Mouse (Mus musculus) G1E (cell line): ENCODE measurements at regions not wholly inside any gene's neighbourhood (a gene's known extent, or its start where the extent isn't known, plus 50 kb on each side); places are given as distances from the start of the nearest gene placed in this dataset.

Experiments used
- ATAC-seq: 2 replicates; pipeline ENCODE4 v1.8.0; 2016; ENCODE audit warnings: mild to moderate bottlenecking; ENCODE audit not compliant: insufficient number of reproducible peaks, poor library complexity, low FRiP score, severe bottlenecking; ENCODE audit errors: extremely low read depth
- DNase-seq: peaks from one replicate; pipeline ENCODE4 v3.0.0; 2012; ENCODE audit warnings: low spot score
- H3K27me3 ChIP-seq: 2 replicates; pipeline ENCODE4 v1.6.1; 2012; ENCODE audit warnings: mild to moderate bottlenecking, low read length, inconsistent platforms; ENCODE audit not compliant: insufficient read depth
- H3K36me3 ChIP-seq: replicated peaks from 2 replicates; pipeline ENCODE3; 2012; ENCODE audit warnings: mild to moderate bottlenecking, inconsistent platforms
- H3K4me1 ChIP-seq: 2 replicates; pipeline ENCODE4 v1.6.1; 2012; ENCODE audit warnings: low read depth, low read length, inconsistent platforms, mixed read lengths; ENCODE audit not compliant: insufficient read depth
- H3K4me3 ChIP-seq: 2 replicates; pipeline ENCODE4 v1.5.1; 2012; ENCODE audit warnings: low read depth, mild to moderate bottlenecking, inconsistent platforms, low read length, moderate library complexity, mixed read lengths
- H3K9me3 ChIP-seq: replicated peaks from 2 replicates; pipeline ENCODE4 v1.6.1; 2012; ENCODE audit warnings: inconsistent platforms
- CTCF ChIP-seq: IDR thresholded peaks from 2 replicates; pipeline ENCODE4 v1.5.1; 2012; ENCODE audit warnings: low read depth, low read length, inconsistent platforms, mixed read lengths
- GATA1 ChIP-seq: IDR thresholded peaks from 2 replicates; pipeline ENCODE4 v1.6.1; 2012; ENCODE audit warnings: borderline replicate concordance, low read length, inconsistent platforms, mixed read lengths
- GATA2 ChIP-seq: IDR thresholded peaks from 2 replicates; pipeline ENCODE4 v1.6.1; 2012; ENCODE audit warnings: low read depth, low read length, inconsistent platforms, borderline replicate concordance
- POLR2AphosphoS5 ChIP-seq: IDR thresholded peaks from 2 replicates; pipeline ENCODE4 v1.6.1; 2012; ENCODE audit warnings: low read depth, low read length, inconsistent platforms; ENCODE audit not compliant: insufficient replicate concordance
- TAL1 ChIP-seq: conservative IDR thresholded peaks from 2 replicates; pipeline ENCODE4 v1.6.1; 2012; ENCODE audit warnings: low read depth, low read length, inconsistent platforms, mixed read lengths

- TF ChIP-seq GATA2 (no peak), TAL1 (no peak), POLR2AphosphoS5 (no peak), CTCF (no peak), GATA1 (no peak)
- H3K4me1 ChIP-seq = no peaks in the 10 kb centered on the region
- ATAC-seq (no peak), DNase-seq (no peak)
- no peaks in the 10 kb centered on the region for H3K27me3 ChIP-seq
- no peak overlapping the region for H3K4me3 ChIP-seq
- no peaks in the 10 kb centered on the region for H3K36me3 ChIP-seq
- peaks cover 32% of the 10 kb centered on the region for H3K9me3 ChIP-seq
These were observed 329.8 kb upstream of the Pou3f3 start for GRCm38 (mm10) chr1:42365648-42366324.

DNA sequence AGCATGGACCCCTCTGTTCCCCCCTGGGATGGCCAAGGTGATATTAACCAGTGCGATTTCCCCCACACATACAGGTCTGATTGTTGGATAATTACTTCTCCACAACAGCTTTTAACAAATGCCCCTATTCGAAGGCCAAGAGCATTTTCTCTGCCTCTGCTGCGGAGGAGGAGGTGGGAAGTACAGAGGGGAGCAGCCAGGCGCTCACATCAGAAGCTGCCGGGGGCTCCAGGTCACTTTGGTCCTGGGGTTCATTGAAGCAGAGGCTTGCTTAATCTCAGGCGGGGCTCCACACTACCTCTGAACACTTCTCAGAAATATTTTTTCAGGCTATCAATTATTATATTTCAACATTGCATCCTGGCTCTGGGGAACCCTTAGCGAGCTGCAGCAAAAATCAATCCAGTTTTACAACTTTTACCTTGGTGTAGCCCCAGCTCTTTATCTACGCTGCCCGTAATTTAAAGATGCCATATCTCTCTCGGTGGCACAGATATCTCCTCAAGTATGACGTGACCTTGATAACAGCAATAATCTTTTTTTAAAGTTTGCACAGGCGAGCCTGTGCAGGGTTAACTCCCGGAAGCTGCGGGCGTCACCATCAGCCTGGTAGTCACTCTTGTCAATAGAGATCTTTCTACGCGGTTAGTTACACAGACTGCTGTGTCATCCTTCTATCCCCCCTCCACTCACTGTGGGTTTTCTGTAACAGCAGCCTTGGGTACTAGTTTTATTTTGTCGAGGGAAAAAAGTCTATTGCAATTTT is 307.5 kb upstream of the Pou3f3 start:
- no peak for ATAC-seq
- H3K27me3 ChIP-seq = no peaks in the 10 kb centered on the region
- no peaks in the 10 kb centered on the region for H3K36me3 ChIP-seq
- H3K4me3 ChIP-seq = no peak overlapping the region
- TF ChIP-seq POLR2AphosphoS5 = no peak
- TF ChIP-seq GATA1 = no peak
- TF ChIP-seq CTCF = no peak
- TF ChIP-seq TAL1 = no peak
- no peak for TF ChIP-seq GATA2
- no peaks in the 10 kb centered on the region for H3K4me1 ChIP-seq
- peaks cover 22% of the 10 kb centered on the region for H3K9me3 ChIP-seq
- DNase-seq = no peak

DNA sequence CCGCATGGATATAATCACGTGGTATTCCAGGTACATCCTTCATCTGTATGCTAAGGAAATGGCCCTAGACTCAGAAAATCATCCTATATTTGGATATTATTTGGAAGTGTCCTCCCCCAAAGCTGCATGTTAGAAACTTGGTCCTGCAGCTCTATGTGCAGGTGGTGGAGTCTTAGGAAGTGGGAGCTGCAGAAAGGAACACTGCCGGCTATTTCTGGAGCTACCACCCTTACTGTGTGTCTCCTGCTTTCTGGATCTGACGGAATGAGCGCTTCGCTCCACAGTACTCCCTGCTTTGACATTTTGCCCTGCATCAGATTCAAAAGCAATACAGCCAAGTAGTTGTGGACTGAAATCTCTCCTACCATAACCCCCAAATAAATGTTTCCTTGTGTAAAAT is 306.8 kb upstream of the Pou3f3 start:
- Histone ChIP-seq H3K4me3 (no peak overlapping the region), H3K27me3 (no peaks in the 10 kb centered on the region), H3K36me3 (no peaks in the 10 kb centered on the region), H3K4me1 (no peaks in the 10 kb centered on the region), H3K9me3 (peaks cover 20% of the 10 kb centered on the region)
- TF ChIP-seq CTCF = no peak
- TF ChIP-seq TAL1 = no peak
- no peak for TF ChIP-seq POLR2AphosphoS5
- no peak for TF ChIP-seq GATA1
- no peak for TF ChIP-seq GATA2
- DNase-seq = no peak
- no peak for ATAC-seq

DNA sequence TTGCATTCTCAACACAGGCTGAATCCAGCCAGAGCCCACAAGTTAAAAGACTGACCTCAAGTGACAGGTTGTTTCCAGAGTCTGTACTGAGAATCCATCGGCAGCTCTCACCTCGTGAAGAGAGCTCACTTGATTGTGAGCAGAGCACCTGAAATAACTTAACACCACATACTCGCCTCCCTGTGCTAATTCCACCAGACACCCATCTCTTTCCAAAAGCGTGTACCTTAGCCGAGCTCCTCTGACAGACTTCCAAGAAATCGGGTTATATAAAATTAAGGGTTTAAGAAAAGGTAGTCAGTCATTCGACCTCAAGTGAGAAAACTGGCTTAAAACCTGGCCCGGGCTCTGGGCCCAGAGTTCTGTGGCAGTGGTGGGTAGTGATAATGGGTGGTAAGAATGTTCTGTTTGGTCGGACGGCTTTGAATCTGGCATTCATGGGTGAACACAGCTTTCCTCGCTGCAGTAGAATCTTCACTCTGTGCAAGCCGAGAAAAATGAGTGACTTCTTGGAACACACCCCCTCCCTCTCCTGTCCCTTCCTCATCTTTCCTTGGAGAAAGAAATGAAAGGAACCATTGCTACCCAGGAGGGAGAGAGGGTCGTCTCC is 299.8 kb upstream of the Pou3f3 start:
- no peak for ATAC-seq
- H3K4me1 ChIP-seq = no peaks in the 10 kb centered on the region
- H3K27me3 ChIP-seq = no peaks in the 10 kb centered on the region
- H3K9me3 ChIP-seq = peaks cover 42% of the 10 kb centered on the region
- no peak for DNase-seq
- H3K4me3 ChIP-seq = no peak overlapping the region
- TF ChIP-seq GATA1 (no peak), GATA2 (no peak), POLR2AphosphoS5 (no peak), CTCF (no peak), TAL1 (no peak)
- H3K36me3 ChIP-seq = no peaks in the 10 kb centered on the region

DNA sequence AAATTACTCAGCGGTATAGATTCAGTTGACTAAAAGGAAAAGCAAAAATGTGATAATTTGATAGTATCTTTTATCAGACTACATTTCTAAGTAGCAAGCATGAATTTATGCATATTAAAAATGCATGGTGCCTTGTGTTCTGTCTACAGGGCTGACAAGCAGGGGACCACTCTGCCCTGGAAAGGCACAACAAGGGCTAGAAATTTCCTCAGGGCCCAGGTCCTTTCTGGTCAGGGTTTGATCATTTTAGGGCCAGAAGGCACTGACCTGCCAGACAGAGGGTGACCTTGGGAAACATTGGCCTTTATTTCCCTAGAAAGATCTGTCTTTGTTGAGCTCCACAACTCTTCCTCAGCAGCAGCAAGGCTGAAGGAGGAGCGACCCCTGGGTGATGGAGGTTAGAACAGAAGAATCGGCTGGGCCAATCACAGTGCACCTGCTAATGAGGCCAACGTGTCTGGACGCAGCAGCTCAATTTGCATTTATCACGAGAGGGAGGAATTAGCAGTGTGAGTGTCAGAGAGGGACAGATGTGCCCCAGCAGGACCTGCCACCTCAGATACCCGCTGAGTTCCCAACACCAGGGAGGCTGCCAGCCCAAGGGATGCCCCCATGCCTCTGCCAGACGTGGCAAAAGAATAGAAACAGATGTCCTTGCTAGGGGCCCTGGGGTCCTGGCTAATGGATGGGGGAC is 297.0 kb upstream of the Pou3f3 start:
- no peaks in the 10 kb centered on the region for H3K27me3 ChIP-seq
- peaks cover 39% of the 10 kb centered on the region for H3K9me3 ChIP-seq
- no peaks in the 10 kb centered on the region for H3K4me1 ChIP-seq
- TF ChIP-seq GATA1 (no peak), TAL1 (no peak), CTCF (no peak), POLR2AphosphoS5 (no peak), GATA2 (no peak)
- no peak for DNase-seq
- no peaks in the 10 kb centered on the region for H3K36me3 ChIP-seq
- H3K4me3 ChIP-seq = no peak overlapping the region
- no peak for ATAC-seq

DNA sequence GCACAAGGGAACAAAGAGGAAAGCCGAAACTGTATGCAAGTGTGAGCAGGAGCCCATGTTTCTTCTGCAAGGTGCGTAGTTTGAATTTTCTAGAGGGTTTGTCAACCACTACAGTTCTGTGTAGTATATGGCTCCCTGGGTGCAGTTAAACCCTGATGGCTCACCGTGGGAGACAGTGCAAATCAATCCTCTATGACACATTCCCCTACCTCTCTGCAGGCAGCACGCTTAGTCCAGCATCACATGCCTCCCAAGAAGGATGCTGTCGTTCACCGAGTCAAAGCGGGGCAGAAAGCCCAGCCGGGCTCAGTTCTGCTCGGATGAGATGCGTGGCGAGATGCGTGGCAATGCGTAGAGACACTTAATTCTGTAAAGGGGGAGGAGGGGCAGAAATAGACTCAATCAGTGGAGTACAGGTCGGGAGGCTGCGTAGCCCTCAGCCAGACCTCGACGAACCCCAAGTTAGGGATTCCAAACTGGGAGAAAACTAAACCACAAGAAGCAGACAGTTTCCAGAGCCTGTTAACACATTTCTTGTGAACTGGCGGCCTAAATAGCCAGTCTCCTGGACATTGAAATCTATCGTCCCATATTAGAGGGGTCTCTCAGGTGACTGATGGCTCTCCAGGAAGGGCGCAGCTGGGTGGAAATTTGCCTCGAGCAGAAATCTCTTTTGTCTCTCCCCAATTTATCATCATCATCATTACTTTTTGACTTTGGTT is 279.6 kb upstream of the Pou3f3 start:
- H3K27me3 ChIP-seq = no peaks in the 10 kb centered on the region
- TF ChIP-seq TAL1 (no peak), GATA1 (no peak), CTCF (no peak), POLR2AphosphoS5 (no peak), GATA2 (no peak)
- no peaks in the 10 kb centered on the region for H3K4me1 ChIP-seq
- ATAC-seq (no peak), DNase-seq (no peak)
- H3K4me3 ChIP-seq = no peak overlapping the region; the same call in 1 of the 2 replicates
- peaks cover 38% of the 10 kb centered on the region for H3K9me3 ChIP-seq
- H3K36me3 ChIP-seq = no peaks in the 10 kb centered on the region
